Comparison of ENCODE assay signal across 8 mouse cellular contexts in genomic region chr2:109280600-109281340, GRCm38 (mm10). TPM values are rescaled to one million over a fixed set of nuclear protein-coding genes. Genes with fewer than 3 reads are reported as not detected.
A peak's percentile ranks its signal among the peaks of the same experiment; 100 is the strongest.
DNase-seq lines count a peak whose midpoint lies in the region; ATAC-seq and TF ChIP-seq lines count a peak whose summit lies in the region.

Kif18a (plus strand) TSS chr2:109280738.
Mettl15 (minus strand) TSS chr2:109280748.

- H3K9ac ChIP-seq in ES-Bruce4 (ENCODE audit: low read depth, poor library complexity, severe bottlenecking): peak within 1 kb of the TSS; percentile 65
- peak within 1 kb of the TSS; percentile 71 for H3K9ac ChIP-seq in forebrain, embryonic 13.5 days
- peak within 1 kb of the TSS; percentile 83 for H3K9ac ChIP-seq in liver, postnatal 0 days (replicated peaks)
- peak within 1 kb of the TSS; percentile 66 for H3K9ac ChIP-seq in neural tube, embryonic 14.5 days (replicated peaks; ENCODE audit: low read depth, low read length)

- TF ChIP-seq POLR2A in ES-Bruce4 (IDR thresholded peaks at IDR 0.05; ENCODE audit: insufficient read depth, low read length): peak; percentile 24

- peak; percentile 97 for ATAC-seq in cerebellum, adult (ENCODE audit: insufficient number of reproducible peaks, low FRiP score, low TSS enrichment)
- ATAC-seq in forebrain, embryonic 13.5 days: peak; percentile 99
- peak; percentile 98 for ATAC-seq in liver, postnatal 0 days
- peak; percentile 100 for ATAC-seq in neural tube, embryonic 14.5 days (ENCODE audit: low read depth)

- peak within 1 kb of the TSS; percentile 82 for H3K27ac ChIP-seq in ES-Bruce4 (ENCODE audit: insufficient read depth, low read length)
- peak within 1 kb of the TSS; percentile 74 for H3K27ac ChIP-seq in forebrain, embryonic 13.5 days
- H3K27ac ChIP-seq in liver, postnatal 0 days (ENCODE audit: low read depth): peak within 1 kb of the TSS; percentile 84
- peak within 1 kb of the TSS; percentile 69 for H3K27ac ChIP-seq in neural tube, embryonic 14.5 days (ENCODE audit: low read depth, low read length)

- intact Hi-C loops in heart, postnatal 10 days (cut with DNase I): no loop called here

- no peaks in the 10 kb centered on the region for H3K4me1 ChIP-seq in ES-Bruce4 (ENCODE audit: control insufficient read depth, insufficient read depth, low read length)
- H3K4me1 ChIP-seq in forebrain, embryonic 13.5 days: peaks cover 18% of the 10 kb centered on the region
- H3K4me1 ChIP-seq in liver, postnatal 0 days (ENCODE audit: insufficient read depth): peaks cover 10% of the 10 kb centered on the region
- no peaks in the 10 kb centered on the region for H3K4me1 ChIP-seq in neural tube, embryonic 14.5 days (ENCODE audit: control insufficient read depth, insufficient read depth, low read length)

- peak within 1 kb of the TSS; percentile 90 for H3K4me3 ChIP-seq in ES-Bruce4 (ENCODE audit: low read depth, low read length)
- peak within 1 kb of the TSS; percentile 60 for H3K4me3 ChIP-seq in forebrain, embryonic 13.5 days
- peak within 1 kb of the TSS; percentile 73 for H3K4me3 ChIP-seq in liver, postnatal 0 days (ENCODE audit: low read depth, low read length)
- H3K4me3 ChIP-seq in neural tube, embryonic 14.5 days (ENCODE audit: low read depth, low read length): peak within 1 kb of the TSS; percentile 59

- no peaks in the 10 kb centered on the region for H3K9me3 ChIP-seq in ES-Bruce4 (replicated peaks; ENCODE audit: control insufficient read depth, insufficient read depth, low read length, poor library complexity, severe bottlenecking)
- no peaks in the 10 kb centered on the region for H3K9me3 ChIP-seq in forebrain, embryonic 13.5 days (replicated peaks)
- H3K9me3 ChIP-seq in liver, postnatal 0 days (ENCODE audit: low read length): no peaks in the 10 kb centered on the region
- H3K9me3 ChIP-seq in neural tube, embryonic 14.5 days (ENCODE audit: control insufficient read depth, low read length): no peaks in the 10 kb centered on the region

- peak; percentile 97 to 98 for DNase-seq in heart, postnatal 10 days
- DNase-seq in large intestine, adult 2 months (ENCODE audit: low read depth, low spot score): peak; percentile 96
- DNase-seq in liver, postnatal 0 days: peak; percentile 97
- DNase-seq in testis, postnatal 10 days (ENCODE audit: low spot score): peak; percentile 97

- peak; percentile 49; the same call in 1 of the 2 replicates for TF ChIP-seq EP300 in ES-Bruce4 (IDR thresholded peaks at IDR 0.05; ENCODE audit: insufficient read depth, low read depth, low read length)
- TF ChIP-seq EP300 in liver, postnatal 0 days (IDR thresholded peaks at IDR 0.05; ENCODE audit: low read depth): no peak

- H3K4me2 ChIP-seq in forebrain, embryonic 13.5 days: peak within 1 kb of the TSS; percentile 69
- peak within 1 kb of the TSS; percentile 76 for H3K4me2 ChIP-seq in liver, postnatal 0 days (ENCODE audit: low read depth, low read length)
- H3K4me2 ChIP-seq in neural tube, embryonic 14.5 days (ENCODE audit: low read depth, low read length): peak within 1 kb of the TSS; percentile 93

- H3K27me3 ChIP-seq in ES-Bruce4 (ENCODE audit: control insufficient read depth, insufficient read depth, low read length, poor library complexity, severe bottlenecking): no peaks in the 10 kb centered on the region
- H3K27me3 ChIP-seq in forebrain, embryonic 13.5 days: no peaks in the 10 kb centered on the region
- no peaks in the 10 kb centered on the region for H3K27me3 ChIP-seq in liver, postnatal 0 days (ENCODE audit: insufficient read depth, low read length)
- H3K27me3 ChIP-seq in neural tube, embryonic 14.5 days (ENCODE audit: control insufficient read depth, insufficient read depth, low read length): no peaks in the 10 kb centered on the region

- no peak for TF ChIP-seq CTCF in ES-Bruce4 (IDR thresholded peaks at IDR 0.05; ENCODE audit: low read depth, low read length)
- no peak for TF ChIP-seq CTCF in liver, postnatal 0 days (IDR thresholded peaks at IDR 0.05; ENCODE audit: low read depth)

- H3K36me3 ChIP-seq in ES-Bruce4 (ENCODE audit: control insufficient read depth, insufficient read depth, low read length, poor library complexity, severe bottlenecking): no peaks in the 10 kb centered on the region
- H3K36me3 ChIP-seq in forebrain, embryonic 13.5 days (ENCODE audit: poor library complexity, severe bottlenecking): no peaks in the 10 kb centered on the region
- H3K36me3 ChIP-seq in liver, postnatal 0 days (replicated peaks; ENCODE audit: insufficient read depth, low read length): no peaks in the 10 kb centered on the region
- no peaks in the 10 kb centered on the region for H3K36me3 ChIP-seq in neural tube, embryonic 14.5 days (ENCODE audit: control insufficient read depth, insufficient read depth, low read length)

- WGBS in forebrain, embryonic 13.5 days: under 1% methylated on average over 51 of the region's 51 CpGs
- under 1% methylated on average over 51 of the region's 51 CpGs for WGBS in large intestine, adult 2 months
- WGBS in liver, postnatal 0 days (ENCODE audit: insufficient replicate concordance): under 1% methylated on average over 51 of the region's 51 CpGs
- under 1% methylated on average over 51 of the region's 51 CpGs for WGBS in neural tube, embryonic 14.5 days

RNA-seq across cellular contexts. Expression of gene Kif18a, which starts in this region (rescaled TPM):
- 46.6 and 49.9 TPM in 2 replicates for polyA plus RNA-seq in ES-Bruce4 (2011; ENCODE audit: insufficient read depth, insufficient read length, low read depth, missing spikeins)
- polyA plus RNA-seq in forebrain, embryonic 13.5 days (2015; fragmentation: Nextera tagmentation; extraction: Ambion mirVana): 28.2 and 28.7 TPM in 2 replicates
- 1 to 10 TPM; 2.7 to 2.8 TPM for total RNA-seq in heart, postnatal 10 days (2021)
- polyA plus RNA-seq in large intestine, adult 2 months (2012; rRNA removed): 0.76 and 0.80 TPM in 2 replicates
- polyA plus RNA-seq in liver, postnatal 0 days (2015; fragmentation: Nextera tagmentation; extraction: Ambion mirVana): 8.4 and 9.3 TPM in 2 replicates
- 3.4 and 3.7 TPM in 2 replicates for polyA plus RNA-seq in neural tube, embryonic 14.5 days (2014; fragmentation: Nextera tagmentation; extraction: Ambion mirVana)

RNA-seq across cellular contexts. Expression of gene Mettl15, which starts in this region (rescaled TPM):
- polyA plus RNA-seq in ES-Bruce4 (2011; ENCODE audit: insufficient read depth, insufficient read length, low read depth, missing spikeins): 10.1 and 11.0 TPM in 2 replicates
- 9.6 and 12.1 TPM in 2 replicates for polyA plus RNA-seq in forebrain, embryonic 13.5 days (2015; fragmentation: Nextera tagmentation; extraction: Ambion mirVana)
- 10 to 100 TPM; 12.4 to 13.0 TPM for total RNA-seq in heart, postnatal 10 days (2021)
- polyA plus RNA-seq in large intestine, adult 2 months (2012; rRNA removed): 1.9 and 2.7 TPM in 2 replicates
- 4.1 and 4.4 TPM in 2 replicates for polyA plus RNA-seq in liver, postnatal 0 days (2015; fragmentation: Nextera tagmentation; extraction: Ambion mirVana)
- polyA plus RNA-seq in neural tube, embryonic 14.5 days (2014; fragmentation: Nextera tagmentation; extraction: Ambion mirVana): 8.9 and 11.7 TPM in 2 replicates

Comparison
In these comparisons a context has a peak if more than half of its experiments do, and no peak if none do; other contexts are left out.
1. Peak in every context shown above with its lines: DNase-seq, ATAC-seq, H3K4me3 ChIP-seq and H3K27ac ChIP-seq.